Mouse (Mus musculus): ENCODE data around the gene Nkx2-5.

DNA sequence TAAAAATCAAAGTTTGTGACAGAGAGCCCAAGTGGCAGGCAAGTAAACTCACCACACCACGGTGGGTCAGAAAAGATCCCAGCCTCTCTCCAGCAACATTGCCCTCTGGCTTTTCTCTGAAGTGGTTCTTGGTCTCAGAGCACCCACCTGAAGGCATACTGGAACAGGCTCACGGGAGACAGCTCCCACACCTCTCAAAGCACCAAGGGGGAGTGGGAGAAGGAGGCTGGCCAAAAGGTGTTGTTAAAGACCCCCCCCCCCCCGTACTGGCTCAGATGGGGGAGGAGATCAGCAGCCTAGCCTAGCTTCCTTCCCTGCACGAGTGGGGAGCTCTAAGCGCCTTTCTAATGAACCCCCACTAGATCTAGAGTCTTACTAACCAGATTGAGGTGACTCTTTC lies 3.0 kb upstream of the Nkx2-5 start:
- no peak for TF ChIP-seq POLR2A (IDR thresholded peaks at IDR 0.05; ENCODE audit: control insufficient read depth, extremely low read depth, insufficient read depth, low read length, poor library complexity)
- TF ChIP-seq CTCF (IDR thresholded peaks at IDR 0.05; ENCODE audit: borderline replicate concordance, control insufficient read depth, extremely low read depth, insufficient read depth, low read length, poor library complexity) = no peak
